Mouse (Mus musculus): Measurements from ENCODE around the gene Fam120a. TPM values are rescaled to one million over a fixed set of nuclear protein-coding genes. Genes with fewer than 3 reads are reported as not detected.

The Fam120a gene
- polyA plus RNA-seq, 1 experiment from 2014 or later, result 19.3 TPM

- H3K27me3 ChIP-seq, result no peaks in the 10 kb centered on the region
- H3K4me2 ChIP-seq (replicated peaks), result no peak overlapping the region
- H3K4me1 ChIP-seq, result peaks cover 33% of the 10 kb centered on the region
- no peak overlapping the region for H3K4me3 ChIP-seq
- WGBS, result 32% methylated on average over 3 of the region's 3 CpGs
- no peak for ATAC-seq (ENCODE audit: insufficient number of reproducible peaks, insufficient read depth, low FRiP score, low TSS enrichment)
- H3K9me3 ChIP-seq, result no peaks in the 10 kb centered on the region
- no peaks in the 10 kb centered on the region for H3K36me3 ChIP-seq
- no peak overlapping the region for H3K27ac ChIP-seq
- no peak overlapping the region for H3K9ac ChIP-seq
These were observed 118.7 kb downstream of the Fam120a start for GRCm38 (mm10) chr13:48849155-48849554.

GRCm38 (mm10) chr13:48845308-48845707 lies 122.5 kb downstream of the Fam120a start:
- H3K9me3 ChIP-seq, result no peaks in the 10 kb centered on the region
- no peaks in the 10 kb centered on the region for H3K27me3 ChIP-seq
- peaks cover 14% of the 10 kb centered on the region; the same call in 1 of the 2 replicates for H3K4me1 ChIP-seq
- no peak overlapping the region for H3K27ac ChIP-seq
- H3K36me3 ChIP-seq, result no peaks in the 10 kb centered on the region
- no peak overlapping the region for H3K4me2 ChIP-seq (replicated peaks)
- H3K4me3 ChIP-seq, result no peak overlapping the region
- no peak overlapping the region for H3K9ac ChIP-seq
- ATAC-seq (ENCODE audit: insufficient number of reproducible peaks, insufficient read depth, low FRiP score, low TSS enrichment), result no peak
- 66% methylated on average over 4 of the region's 4 CpGs for WGBS

- peaks cover 3% of the 10 kb centered on the region; the same call in 1 of the 2 replicates for H3K4me1 ChIP-seq
- H3K4me3 ChIP-seq, result no peak overlapping the region
- no peak overlapping the region for H3K9ac ChIP-seq
- no peak for ATAC-seq (ENCODE audit: insufficient number of reproducible peaks, insufficient read depth, low FRiP score, low TSS enrichment)
- H3K9me3 ChIP-seq, result no peaks in the 10 kb centered on the region
- no peaks in the 10 kb centered on the region for H3K36me3 ChIP-seq
- H3K4me2 ChIP-seq (replicated peaks), result no peak overlapping the region
- 83% methylated on average over 1 of the region's 1 CpGs for WGBS
- no peaks in the 10 kb centered on the region for H3K27me3 ChIP-seq
- H3K27ac ChIP-seq, result no peak overlapping the region
These were observed 124.3 kb downstream of the Fam120a start for GRCm38 (mm10) chr13:48843530-48843929.

GRCm38 (mm10) chr13:48841905-48842592 lies 125.8 kb downstream of the Fam120a start:
- H3K36me3 ChIP-seq, result no peaks in the 10 kb centered on the region

GRCm38 (mm10) chr13:48838284-48838683 lies 129.5 kb downstream of the Fam120a start:
- Histone ChIP-seq H3K4me1 (no peaks in the 10 kb centered on the region), H3K36me3 (peaks cover 13% of the 10 kb centered on the region; the same call in 1 of the 2 replicates)
- no peak for ATAC-seq (ENCODE audit: insufficient number of reproducible peaks, insufficient read depth, low FRiP score, low TSS enrichment)

More at GRCm38 (mm10) chr13:48841905-48842592, 125.8 kb downstream of the Fam120a start:
- ATAC-seq (ENCODE audit: insufficient number of reproducible peaks, insufficient read depth, low FRiP score, low TSS enrichment), result no peak
- H3K4me3 ChIP-seq, result no peak overlapping the region
- H3K9ac ChIP-seq, result no peak overlapping the region
- H3K27me3 ChIP-seq, result no peaks in the 10 kb centered on the region
- WGBS, result 73% methylated on average over 5 of the region's 5 CpGs
- H3K9me3 ChIP-seq, result no peaks in the 10 kb centered on the region
- H3K27ac ChIP-seq, result no peak overlapping the region
- peaks cover 3% of the 10 kb centered on the region; the same call in 1 of the 2 replicates for H3K4me1 ChIP-seq
- H3K4me2 ChIP-seq (replicated peaks), result no peak overlapping the region

GRCm38 (mm10) chr13:48837537-48837936 lies 130.3 kb downstream of the Fam120a start:
- H3K9me3 ChIP-seq, result no peaks in the 10 kb centered on the region
- 82% methylated on average over 6 of the region's 6 CpGs for WGBS
- H3K27ac ChIP-seq, result no peak overlapping the region
- no peaks in the 10 kb centered on the region for H3K27me3 ChIP-seq
- no peak for ATAC-seq (ENCODE audit: insufficient number of reproducible peaks, insufficient read depth, low FRiP score, low TSS enrichment)
- H3K4me1 ChIP-seq, result no peaks in the 10 kb centered on the region
- no peak overlapping the region for H3K4me2 ChIP-seq (replicated peaks)
- H3K4me3 ChIP-seq, result no peak overlapping the region
- peaks cover 20% of the 10 kb centered on the region for H3K36me3 ChIP-seq
- H3K9ac ChIP-seq, result no peak overlapping the region

More at GRCm38 (mm10) chr13:48838284-48838683, 129.5 kb downstream of the Fam120a start:
- no peak overlapping the region for H3K27ac ChIP-seq
- H3K27me3 ChIP-seq, result no peaks in the 10 kb centered on the region
- no peak overlapping the region for H3K4me3 ChIP-seq
- H3K9ac ChIP-seq, result no peak overlapping the region
- H3K4me2 ChIP-seq (replicated peaks), result no peak overlapping the region
- H3K9me3 ChIP-seq, result no peaks in the 10 kb centered on the region
- WGBS, result 86% methylated on average over 2 of the region's 2 CpGs

GRCm38 (mm10) chr13:48830528-48831250 lies 137.1 kb downstream of the Fam120a start:
- ATAC-seq (ENCODE audit: insufficient number of reproducible peaks, insufficient read depth, low FRiP score, low TSS enrichment), result no peak
- Histone ChIP-seq H3K4me1 (no peaks in the 10 kb centered on the region), H3K4me3 (no peak overlapping the region), H3K27me3 (no peaks in the 10 kb centered on the region), H3K36me3 (peaks cover 65% of the 10 kb centered on the region), H3K27ac (no peak overlapping the region), H3K9me3 (no peaks in the 10 kb centered on the region), H3K4me2 (replicated peaks) (no peak overlapping the region), H3K9ac (no peak overlapping the region)
- WGBS, result 81% methylated on average over 14 of the region's 14 CpGs

- Histone ChIP-seq H3K4me3 (no peak overlapping the region), H3K36me3 (peaks cover 74% of the 10 kb centered on the region), H3K27ac (no peak overlapping the region), H3K9ac (no peak overlapping the region), H3K4me1 (no peaks in the 10 kb centered on the region), H3K4me2 (replicated peaks) (no peak overlapping the region), H3K9me3 (no peaks in the 10 kb centered on the region), H3K27me3 (no peaks in the 10 kb centered on the region)
- 81% methylated on average over 4 of the region's 4 CpGs for WGBS
- ATAC-seq (ENCODE audit: insufficient number of reproducible peaks, insufficient read depth, low FRiP score, low TSS enrichment), result no peak
These were observed 138.0 kb downstream of the Fam120a start for GRCm38 (mm10) chr13:48829780-48830179.

Other genes with a start within 250 kb of the Fam120a start
- 10.4 and 12.1 TPM in 2 replicates for gene Phf2, start 96.9 kb downstream of the Fam120a start, polyA plus RNA-seq (2016; fragmentation: Nextera tagmentation; extraction: Ambion mirVana)
- 3.0 and 3.9 TPM in 2 replicates for gene Wnk2, start 180.0 kb upstream of the Fam120a start, polyA plus RNA-seq (2016; fragmentation: Nextera tagmentation; extraction: Ambion mirVana)
- 42.6 TPM in 2 replicates for gene Ninj1, start 219.5 kb upstream of the Fam120a start, polyA plus RNA-seq (2016; fragmentation: Nextera tagmentation; extraction: Ambion mirVana)
- 50.3 and 55.7 TPM in 2 replicates for gene Card19, start 248.0 kb upstream of the Fam120a start, polyA plus RNA-seq (2016; fragmentation: Nextera tagmentation; extraction: Ambion mirVana)